Mouse (Mus musculus): ENCODE results near the gene Tnxb. TPM values are rescaled to one million over a fixed set of nuclear protein-coding genes. Genes with fewer than 3 reads are reported as not detected.

The Tnxb gene
- polyA plus RNA-seq, 1 experiment from 2014 or later: 0.27 TPM

Other genes starting within 250 kb of the Tnxb start
- not detected in 2 replicates for gene Btnl4, start 193.2 kb upstream of the Tnxb start, polyA plus RNA-seq (2015; fragmentation: Nextera tagmentation; extraction: Ambion mirVana)
- not detected in 2 replicates for gene Btnl6, start 153.2 kb upstream of the Tnxb start, polyA plus RNA-seq (2015; fragmentation: Nextera tagmentation; extraction: Ambion mirVana)
- gene Notch4, start 106.3 kb upstream of the Tnxb start, polyA plus RNA-seq (2015; fragmentation: Nextera tagmentation; extraction: Ambion mirVana): 7.8 and 7.9 TPM in 2 replicates
- gene Gpsm3, start 80.7 kb upstream of the Tnxb start, polyA plus RNA-seq (2015; fragmentation: Nextera tagmentation; extraction: Ambion mirVana): 4.1 TPM in 2 replicates
- gene Pbx2, start 79.3 kb upstream of the Tnxb start, polyA plus RNA-seq (2015; fragmentation: Nextera tagmentation; extraction: Ambion mirVana): 8.9 TPM in 2 replicates
- 1.8 TPM in 2 replicates for gene Ager, start 72.7 kb upstream of the Tnxb start, polyA plus RNA-seq (2015; fragmentation: Nextera tagmentation; extraction: Ambion mirVana)
- gene Rnf5, start 66.8 kb upstream of the Tnxb start, polyA plus RNA-seq (2015; fragmentation: Nextera tagmentation; extraction: Ambion mirVana): 270 and 283 TPM in 2 replicates
- gene Agpat1, start 66.3 kb upstream of the Tnxb start, polyA plus RNA-seq (2015; fragmentation: Nextera tagmentation; extraction: Ambion mirVana): 123 and 142 TPM in 2 replicates
- gene Egfl8, start 54.6 kb upstream of the Tnxb start, polyA plus RNA-seq (2015; fragmentation: Nextera tagmentation; extraction: Ambion mirVana): 10.1 and 12.8 TPM in 2 replicates
- 19.1 and 20.4 TPM in 2 replicates for gene Ppt2, start 42.0 kb upstream of the Tnxb start, polyA plus RNA-seq (2015; fragmentation: Nextera tagmentation; extraction: Ambion mirVana)
- gene Prrt1, start 41.0 kb upstream of the Tnxb start, polyA plus RNA-seq (2015; fragmentation: Nextera tagmentation; extraction: Ambion mirVana): 6.8 and 9.8 TPM in 2 replicates
- gene Fkbpl, start 25.8 kb upstream of the Tnxb start, polyA plus RNA-seq (2015; fragmentation: Nextera tagmentation; extraction: Ambion mirVana): 16.1 and 16.4 TPM in 2 replicates
- 108 and 120 TPM in 2 replicates for gene Atf6b, start 23.4 kb upstream of the Tnxb start, polyA plus RNA-seq (2015; fragmentation: Nextera tagmentation; extraction: Ambion mirVana)
- 0.21 and 0.47 TPM in 2 replicates for gene C4b, start 73.3 kb downstream of the Tnxb start, polyA plus RNA-seq (2015; fragmentation: Nextera tagmentation; extraction: Ambion mirVana)
- not detected in 2 replicates for gene Cyp21a1, start 134.0 kb downstream of the Tnxb start, polyA plus RNA-seq (2015; fragmentation: Nextera tagmentation; extraction: Ambion mirVana)
- 43.9 TPM in 2 replicates for gene Stk19, start 166.4 kb downstream of the Tnxb start, polyA plus RNA-seq (2015; fragmentation: Nextera tagmentation; extraction: Ambion mirVana)
- 67.2 and 68.3 TPM in 2 replicates for gene Dxo, start 166.5 kb downstream of the Tnxb start, polyA plus RNA-seq (2015; fragmentation: Nextera tagmentation; extraction: Ambion mirVana)
- gene Skiv2l, start 179.7 kb downstream of the Tnxb start, polyA plus RNA-seq (2015; fragmentation: Nextera tagmentation; extraction: Ambion mirVana): 59.4 and 63.4 TPM in 2 replicates
- 81.0 and 94.4 TPM in 2 replicates for gene Nelfe, start 179.9 kb downstream of the Tnxb start, polyA plus RNA-seq (2015; fragmentation: Nextera tagmentation; extraction: Ambion mirVana)
- 2.5 and 4.1 TPM in 2 replicates for gene Cfb, start 192.0 kb downstream of the Tnxb start, polyA plus RNA-seq (2015; fragmentation: Nextera tagmentation; extraction: Ambion mirVana)
- 11.9 and 12.9 TPM in 2 replicates for gene Zbtb12, start 208.9 kb downstream of the Tnxb start, polyA plus RNA-seq (2015; fragmentation: Nextera tagmentation; extraction: Ambion mirVana)
- not detected in 2 replicates for gene Gm20547, start 211.5 kb downstream of the Tnxb start, polyA plus RNA-seq (2015; fragmentation: Nextera tagmentation; extraction: Ambion mirVana)
- gene C2, start 227.7 kb downstream of the Tnxb start, polyA plus RNA-seq (2015; fragmentation: Nextera tagmentation; extraction: Ambion mirVana): 2.4 and 3.7 TPM in 2 replicates
- 90.9 and 96.7 TPM in 2 replicates for gene Ehmt2, start 227.9 kb downstream of the Tnxb start, polyA plus RNA-seq (2015; fragmentation: Nextera tagmentation; extraction: Ambion mirVana)
- 0.09 TPM in 1 of 2 replicates, not detected in the other for gene Slc44a4, start 243.9 kb downstream of the Tnxb start, polyA plus RNA-seq (2015; fragmentation: Nextera tagmentation; extraction: Ambion mirVana)